Mouse (Mus musculus): ENCODE results near the gene Ccdc57. TPM values are rescaled to one million over a fixed set of nuclear protein-coding genes. Genes with fewer than 3 reads are reported as not detected.

Ccdc57 gene
- polyA plus RNA-seq, 1 experiment = 7.2 TPM

GRCm38 (mm10) chr11:120931479-120931878 is 1.2 kb downstream of the Ccdc57 start:
- TF ChIP-seq POLR2A (IDR thresholded peaks at IDR 0.05; ENCODE audit: borderline replicate concordance, extremely low read depth, insufficient read depth, insufficient read length, poor library complexity, severe bottlenecking) (no peak), CTCF (IDR thresholded peaks at IDR 0.05; ENCODE audit: borderline replicate concordance, extremely low read depth, insufficient read depth, insufficient read length) (no peak)
- no peak for DNase-seq (ENCODE audit: low read depth)

DNA sequence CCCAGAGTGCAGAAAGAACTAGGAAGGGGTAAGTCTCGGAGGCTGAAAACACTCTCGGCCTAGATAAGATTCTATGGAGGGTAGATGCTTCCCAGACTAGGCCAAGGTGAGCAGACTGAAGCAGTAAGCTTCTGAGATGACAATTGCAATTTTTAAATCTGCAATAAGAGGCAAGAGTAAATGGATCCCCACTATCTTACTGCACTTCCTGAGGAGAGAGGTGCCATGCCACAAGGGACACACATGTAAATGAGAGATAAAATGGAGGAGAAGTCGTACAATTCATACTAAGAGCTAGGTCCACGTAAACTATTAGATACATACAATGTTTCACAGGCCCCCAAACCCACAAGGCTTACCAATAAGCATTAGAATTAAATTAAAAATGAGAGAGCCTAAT is 4.2 kb downstream of the Ccdc57 start:
- no peak for DNase-seq (ENCODE audit: low read depth)
- TF ChIP-seq CTCF (IDR thresholded peaks at IDR 0.05; ENCODE audit: borderline replicate concordance, extremely low read depth, insufficient read depth, insufficient read length) = no peak
- no peak for TF ChIP-seq POLR2A (IDR thresholded peaks at IDR 0.05; ENCODE audit: borderline replicate concordance, extremely low read depth, insufficient read depth, insufficient read length, poor library complexity, severe bottlenecking)

GRCm38 (mm10) chr11:120922528-120922927 is 10.1 kb downstream of the Ccdc57 start:
- no peak for DNase-seq (ENCODE audit: low read depth)
- no peak for TF ChIP-seq CTCF (IDR thresholded peaks at IDR 0.05; ENCODE audit: borderline replicate concordance, extremely low read depth, insufficient read depth, insufficient read length)
- TF ChIP-seq POLR2A (IDR thresholded peaks at IDR 0.05; ENCODE audit: borderline replicate concordance, extremely low read depth, insufficient read depth, insufficient read length, poor library complexity, severe bottlenecking) = no peak

DNA sequence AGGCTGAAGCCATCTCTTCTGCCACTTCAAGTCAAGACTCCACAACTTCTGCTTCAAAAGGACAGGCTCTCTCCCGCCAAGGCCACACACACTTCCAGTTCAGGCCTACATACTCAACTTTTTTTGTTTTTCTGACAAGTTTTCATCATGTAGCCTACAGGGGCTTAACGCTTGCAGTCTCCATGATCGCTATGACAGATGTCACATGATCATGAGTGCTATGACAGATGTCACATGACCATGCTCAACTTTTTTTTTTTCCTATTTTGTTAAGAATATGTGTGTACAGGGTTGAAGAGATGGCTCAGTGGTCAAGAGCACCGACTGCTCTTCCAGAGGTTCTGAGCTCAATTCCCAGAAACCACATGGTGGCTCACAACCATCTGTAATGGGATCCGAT is 14.9 kb downstream of the Ccdc57 start:
- TF ChIP-seq CTCF (IDR thresholded peaks at IDR 0.05; ENCODE audit: borderline replicate concordance, extremely low read depth, insufficient read depth, insufficient read length) = no peak
- TF ChIP-seq POLR2A (IDR thresholded peaks at IDR 0.05; ENCODE audit: borderline replicate concordance, extremely low read depth, insufficient read depth, insufficient read length, poor library complexity, severe bottlenecking) = no peak
- no peak for DNase-seq (ENCODE audit: low read depth)

DNA sequence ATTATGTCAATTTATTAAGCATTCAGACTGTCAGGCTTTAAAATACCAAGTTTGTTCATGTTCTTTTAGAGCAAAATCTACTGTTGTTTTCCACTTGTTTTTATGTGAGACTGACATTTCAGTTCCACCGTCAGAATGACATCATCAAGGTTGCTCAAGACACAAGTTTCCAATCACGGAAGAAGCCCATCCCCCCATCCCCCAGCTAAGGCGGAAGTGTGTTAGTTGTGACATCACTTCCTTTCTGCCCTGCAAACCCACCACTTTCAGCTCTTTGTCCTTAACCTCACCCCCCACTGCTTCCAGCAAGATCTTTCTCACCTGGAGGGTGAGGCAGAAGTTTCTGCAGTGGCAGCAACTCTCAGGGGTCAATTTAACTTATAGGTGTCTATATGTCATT is 16.2 kb downstream of the Ccdc57 start:
- TF ChIP-seq CTCF (IDR thresholded peaks at IDR 0.05; ENCODE audit: borderline replicate concordance, extremely low read depth, insufficient read depth, insufficient read length) = no peak
- no peak for TF ChIP-seq POLR2A (IDR thresholded peaks at IDR 0.05; ENCODE audit: borderline replicate concordance, extremely low read depth, insufficient read depth, insufficient read length, poor library complexity, severe bottlenecking)
- no peak for DNase-seq (ENCODE audit: low read depth)

DNA sequence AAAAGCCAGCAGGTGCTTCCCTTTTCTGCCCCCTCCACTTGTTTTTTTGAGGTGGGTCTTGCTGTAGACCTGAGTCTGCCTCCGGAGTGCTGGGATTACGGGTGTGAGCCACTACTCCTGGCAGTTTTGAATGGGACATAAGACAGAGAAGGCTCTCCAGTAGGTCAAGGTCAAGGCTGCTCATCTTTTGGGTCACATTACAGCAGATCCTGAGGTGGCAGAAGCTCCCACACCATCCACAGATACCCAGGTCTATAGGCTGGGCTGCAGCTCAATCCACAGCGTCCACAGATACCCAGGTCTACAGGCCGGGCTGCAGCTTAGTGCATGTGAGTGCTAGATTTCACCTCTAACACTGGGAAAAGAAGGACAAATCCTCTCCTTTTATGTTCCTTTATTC is 18.9 kb downstream of the Ccdc57 start:
- TF ChIP-seq POLR2A (IDR thresholded peaks at IDR 0.05; ENCODE audit: borderline replicate concordance, extremely low read depth, insufficient read depth, insufficient read length, poor library complexity, severe bottlenecking) = no peak
- TF ChIP-seq CTCF (IDR thresholded peaks at IDR 0.05; ENCODE audit: borderline replicate concordance, extremely low read depth, insufficient read depth, insufficient read length) = no peak
- no peak for DNase-seq (ENCODE audit: low read depth)

DNA sequence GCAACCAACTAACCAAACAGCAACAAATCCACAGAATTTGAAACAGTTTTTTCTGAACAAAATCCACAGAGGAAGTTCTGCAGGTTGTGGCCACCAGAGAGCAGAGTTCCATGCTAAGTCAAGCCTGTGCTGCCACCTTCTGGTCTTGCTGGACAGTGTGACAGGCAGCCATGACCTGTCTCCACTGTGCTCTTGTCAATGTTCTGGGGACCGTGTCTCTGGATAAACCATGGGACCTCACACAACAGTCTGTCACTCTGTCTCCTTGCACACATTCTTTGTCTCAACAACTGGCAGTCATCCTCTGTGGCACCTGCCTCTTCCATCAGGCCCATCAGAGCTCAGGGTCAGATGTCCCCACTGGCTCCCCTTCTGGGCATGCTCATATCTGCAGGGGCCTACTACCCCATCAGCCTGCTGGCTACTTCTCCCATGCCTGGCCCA is 27.2 kb downstream of the Ccdc57 start:
- no peak for TF ChIP-seq POLR2A (IDR thresholded peaks at IDR 0.05; ENCODE audit: borderline replicate concordance, extremely low read depth, insufficient read depth, insufficient read length, poor library complexity, severe bottlenecking)
- TF ChIP-seq CTCF (IDR thresholded peaks at IDR 0.05; ENCODE audit: borderline replicate concordance, extremely low read depth, insufficient read depth, insufficient read length) = peak; percentile 94
- DNase-seq (ENCODE audit: low read depth) = peak; percentile 82

DNA sequence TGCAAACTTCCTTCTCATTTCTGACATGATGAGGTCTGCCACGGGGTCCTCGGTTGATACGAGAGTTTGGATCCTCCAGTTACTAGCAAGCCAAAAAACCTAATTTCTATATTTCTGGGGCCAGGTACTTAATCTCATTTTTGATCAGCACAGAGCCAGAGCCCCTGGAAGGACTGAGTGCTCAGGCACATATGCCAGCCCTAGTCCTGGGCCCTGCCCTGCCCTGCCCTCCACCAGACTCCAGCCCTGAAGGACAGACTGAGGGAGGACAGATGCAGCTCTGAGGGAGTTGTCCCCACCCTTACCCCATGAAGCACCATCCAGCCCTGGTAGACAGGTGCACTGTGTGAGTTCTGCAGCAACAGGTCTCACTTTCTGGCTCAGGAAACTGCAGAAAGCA is 28.1 kb downstream of the Ccdc57 start:
- no peak for DNase-seq (ENCODE audit: low read depth)
- TF ChIP-seq CTCF (IDR thresholded peaks at IDR 0.05; ENCODE audit: borderline replicate concordance, extremely low read depth, insufficient read depth, insufficient read length) (no peak), POLR2A (IDR thresholded peaks at IDR 0.05; ENCODE audit: borderline replicate concordance, extremely low read depth, insufficient read depth, insufficient read length, poor library complexity, severe bottlenecking) (no peak)

DNA sequence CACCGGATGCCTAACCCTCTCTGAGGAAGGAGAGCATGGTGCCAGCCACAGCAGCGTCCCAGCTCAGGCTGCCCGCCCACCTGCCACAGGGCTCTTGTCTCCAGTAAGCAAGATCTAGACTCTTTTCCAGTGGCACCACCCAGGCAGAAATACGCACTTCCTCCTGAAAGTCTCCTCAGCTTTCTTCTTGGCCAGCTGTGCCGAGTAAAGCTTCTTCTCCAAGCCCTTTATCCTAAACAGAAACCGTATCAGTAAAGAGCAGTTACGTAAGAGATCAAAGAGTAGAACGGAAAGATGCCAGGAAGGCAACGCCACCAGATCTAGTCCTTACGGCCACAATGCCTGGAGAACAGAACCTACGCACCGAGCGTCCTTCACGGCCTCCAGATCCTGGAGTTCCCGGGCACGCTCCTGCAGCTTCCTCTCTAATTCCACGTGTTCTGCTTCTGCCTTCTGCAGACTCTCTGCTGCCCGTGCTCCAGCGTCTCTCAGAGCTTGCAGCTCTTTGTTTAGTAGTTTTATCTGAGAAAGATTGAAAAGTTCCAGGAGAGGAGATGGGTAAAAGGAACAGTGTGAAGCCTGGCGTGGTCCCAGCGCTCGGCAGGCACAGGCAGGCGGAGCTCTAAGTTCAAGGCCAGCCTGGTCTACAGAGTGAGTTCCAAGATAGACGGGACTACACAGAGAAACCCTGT is 29.4 kb downstream of the Ccdc57 start:
- no peak for DNase-seq (ENCODE audit: low read depth)
- no peak for TF ChIP-seq CTCF (IDR thresholded peaks at IDR 0.05; ENCODE audit: borderline replicate concordance, extremely low read depth, insufficient read depth, insufficient read length)
- no peak for TF ChIP-seq POLR2A (IDR thresholded peaks at IDR 0.05; ENCODE audit: borderline replicate concordance, extremely low read depth, insufficient read depth, insufficient read length, poor library complexity, severe bottlenecking)

- DNase-seq (ENCODE audit: low read depth) = no peak
- TF ChIP-seq POLR2A (IDR thresholded peaks at IDR 0.05; ENCODE audit: borderline replicate concordance, extremely low read depth, insufficient read depth, insufficient read length, poor library complexity, severe bottlenecking) (no peak), CTCF (IDR thresholded peaks at IDR 0.05; ENCODE audit: borderline replicate concordance, extremely low read depth, insufficient read depth, insufficient read length) (no peak)
Observed at GRCm38 (mm10) chr11:120902487-120903142, 30.1 kb downstream of the Ccdc57 start.

DNA sequence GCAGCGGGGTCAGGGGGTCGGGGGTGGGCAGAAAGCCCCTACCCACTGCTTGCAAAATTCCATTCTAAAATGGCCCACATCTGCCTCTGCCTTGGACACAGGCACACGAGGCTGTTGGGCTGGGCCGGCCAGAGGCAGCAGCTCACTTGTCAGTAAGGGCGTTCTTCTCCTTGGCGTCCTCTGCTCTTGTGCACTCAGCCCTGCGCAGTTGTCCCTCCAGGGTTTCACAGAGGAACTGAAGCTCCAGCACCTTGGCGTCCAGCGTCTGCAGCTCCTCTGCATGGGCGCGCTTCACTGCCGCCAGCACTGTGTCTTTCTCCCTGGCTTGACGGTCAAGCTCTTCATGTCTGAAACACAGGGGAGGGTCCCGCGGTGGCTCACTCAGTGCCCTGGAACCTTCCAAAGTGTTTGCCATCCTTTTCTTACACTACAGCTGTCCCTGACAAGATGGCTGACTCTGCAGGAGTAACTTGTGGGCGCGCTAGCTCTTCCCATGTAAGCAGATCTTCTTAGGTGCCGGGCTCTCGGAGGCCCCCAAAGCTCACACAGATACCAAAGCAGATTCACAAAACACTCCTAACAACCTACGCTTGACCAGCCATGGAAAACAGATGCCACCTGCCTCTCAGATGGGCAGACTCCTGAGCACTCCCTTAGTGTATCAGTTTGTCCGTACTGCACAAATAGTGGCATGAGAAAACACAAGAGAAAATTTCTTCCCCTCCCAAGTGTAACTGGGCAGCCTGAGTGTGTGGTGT is 30.8 kb downstream of the Ccdc57 start:
- TF ChIP-seq CTCF (IDR thresholded peaks at IDR 0.05; ENCODE audit: borderline replicate concordance, extremely low read depth, insufficient read depth, insufficient read length) = no peak
- TF ChIP-seq POLR2A (IDR thresholded peaks at IDR 0.05; ENCODE audit: borderline replicate concordance, extremely low read depth, insufficient read depth, insufficient read length, poor library complexity, severe bottlenecking) = no peak
- no peak for DNase-seq (ENCODE audit: low read depth)

All from brain, embryonic 14.5 days (tissue).